Mouse (Mus musculus) central nervous system, embryonic 14 days (tissue): ENCODE measurements around the gene Zfp799. TPM values are rescaled to one million over a fixed set of nuclear protein-coding genes. Genes with fewer than 3 reads are reported as not detected.

ENCODE experiments used
- polyA plus RNA-seq: library from polyadenylated mRNA; depleted of rRNA; stranded (reverse); fragments of >200 nt; gene quantifications from 2 replicates; pipeline ENCODE4 v1.2.3, GENCODE M21; 2012; rRNA removed

Gene Zfp799
- polyA plus RNA-seq, result 16.3 and 17.9 TPM in 2 replicates

GRCm38 (mm10) chr17:32829540-32830417, at the start of gene Zfp799:
Gene Zfp799 (minus strand): TSS chr17:32830261.

DNA sequence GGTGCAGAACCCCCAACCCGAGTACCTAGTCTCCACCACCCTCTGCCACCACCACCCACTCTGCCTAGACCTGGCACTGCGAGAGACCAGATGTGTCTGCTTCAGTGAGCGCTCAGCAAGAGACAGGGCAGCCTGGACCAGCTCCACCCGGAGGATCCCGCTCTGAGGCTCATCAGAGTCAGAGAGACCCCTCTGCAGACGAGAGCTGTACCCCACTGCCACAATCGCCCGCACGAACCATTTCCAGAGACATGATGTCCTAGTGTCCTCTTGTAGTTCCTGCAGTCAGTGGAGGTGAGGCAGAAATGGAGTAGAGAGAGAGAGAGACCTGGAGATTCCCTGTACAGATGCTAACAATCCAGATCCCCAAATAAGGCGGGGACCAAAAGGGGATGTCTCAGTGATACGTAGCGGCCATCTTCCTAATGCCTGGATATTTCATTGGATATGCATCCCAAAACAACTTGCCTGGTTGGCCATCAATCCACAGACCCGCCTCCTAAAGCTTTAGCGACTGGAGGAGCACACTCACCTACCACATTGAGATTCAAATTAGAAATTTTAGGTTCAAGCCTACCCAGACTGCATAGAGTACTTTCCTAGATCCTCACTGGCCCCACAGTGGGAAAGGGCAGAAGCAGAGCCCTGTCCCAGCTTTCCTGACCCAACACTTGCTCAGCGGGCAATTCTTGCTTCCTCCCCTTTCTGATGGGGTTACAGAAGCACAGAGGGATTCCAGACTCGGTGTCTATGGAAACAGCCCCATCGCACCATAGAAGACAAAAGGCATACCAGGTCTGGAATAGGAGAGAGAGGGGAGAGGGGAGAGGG, 20.3 kb downstream of the Zfp799 start, which contains the start of gene Zfp811:
Gene Zfp811 (minus strand): TSS at position 388 of the 831 bp plus-strand sequence.

DNA sequence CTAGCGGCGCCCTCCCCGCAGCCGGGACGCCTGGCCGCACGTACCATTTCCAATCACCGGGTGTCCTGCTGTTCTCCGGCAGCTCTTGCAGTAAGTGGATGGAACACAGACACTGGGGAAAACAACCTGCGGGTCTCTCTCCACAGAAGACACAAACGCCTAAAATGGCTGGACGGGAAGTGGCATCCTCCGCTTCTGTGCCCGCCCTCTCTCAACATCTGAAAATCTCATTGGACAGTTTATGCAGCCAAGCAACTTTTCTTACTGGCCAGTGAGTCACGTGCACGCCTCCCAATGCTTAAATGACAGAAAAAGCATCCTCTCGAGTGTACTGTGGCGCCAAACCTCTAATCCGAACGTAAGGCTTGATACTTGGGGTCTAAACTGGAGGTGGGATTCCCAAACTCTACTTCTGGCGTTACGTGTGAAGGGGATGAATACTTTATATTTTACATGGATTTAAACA, 41.9 kb downstream of the Zfp799 start, which contains the start of gene Zfp871:
Gene Zfp871 (minus strand): TSS at position 194 of the 466 bp plus-strand sequence.

Other genes starting within 250 kb of the Zfp799 start
- not detected in 2 replicates for gene Cyp4f37, start 209.0 kb downstream of the Zfp799 start, polyA plus RNA-seq
- 0.04 and 0.06 TPM in 2 replicates for gene Cyp4f40, start 171.4 kb downstream of the Zfp799 start, polyA plus RNA-seq
- 2.2 and 2.6 TPM in 2 replicates for gene Cyp4f15, start 144.6 kb downstream of the Zfp799 start, polyA plus RNA-seq
- gene Zfp871, start 42.0 kb downstream of the Zfp799 start, polyA plus RNA-seq, result 23.5 and 25.3 TPM in 2 replicates
- 29.8 and 30.2 TPM in 2 replicates for gene Zfp811, start 20.3 kb downstream of the Zfp799 start, polyA plus RNA-seq
- gene Zfp870, start 61.4 kb upstream of the Zfp799 start, polyA plus RNA-seq, result 5.0 and 5.1 TPM in 2 replicates
- gene Cyp4f14, start 87.1 kb upstream of the Zfp799 start, polyA plus RNA-seq, result 0.04 and 0.09 TPM in 2 replicates
- gene Cyp4f13, start 117.1 kb upstream of the Zfp799 start, polyA plus RNA-seq, result 14.2 and 15.9 TPM in 2 replicates
- 4.5 and 4.8 TPM in 2 replicates for gene Zfp472, start 135.6 kb upstream of the Zfp799 start, polyA plus RNA-seq
- 12.8 TPM in 2 replicates for gene Zfp952, start 162.9 kb upstream of the Zfp799 start, polyA plus RNA-seq
- gene Zfp763, start 203.1 kb upstream of the Zfp799 start, polyA plus RNA-seq, result 12.1 and 13.0 TPM in 2 replicates
- gene 4921501E09Rik, start 237.8 kb upstream of the Zfp799 start, polyA plus RNA-seq, result not detected in 2 replicates